Mouse (Mus musculus): ENCODE measurements around the gene Srsf3.

The Srsf3 gene

GRCm38 (mm10) chr17:29092497-29092896 lies 60.1 kb downstream of the Srsf3 start:
- DNase-seq (ENCODE audit: low read depth) = no peak
